Mouse (Mus musculus): ENCODE results near the gene Obscn. TPM values are rescaled to one million over a fixed set of nuclear protein-coding genes. Genes with fewer than 3 reads are reported as not detected.

Gene Obscn
- polyA plus RNA-seq, 1 experiment from 2014 or later, result 0.92 TPM

- no peak overlapping the region for H3K27ac ChIP-seq (ENCODE audit: low read length)
- H3K36me3 ChIP-seq (ENCODE audit: insufficient read depth, low read length), result peaks cover 11% of the 10 kb centered on the region; the same call in 1 of the 2 replicates
- peak overlapping the region; percentile 65 for H3K4me2 ChIP-seq (replicated peaks; ENCODE audit: low read depth, low read length)
- no peaks in the 10 kb centered on the region for H3K9me3 ChIP-seq (ENCODE audit: low read length)
- TF ChIP-seq CTCF (IDR thresholded peaks at IDR 0.05) (no peak), EP300 (IDR thresholded peaks at IDR 0.05) (no peak)
- H3K4me1 ChIP-seq (ENCODE audit: insufficient read depth, low read depth, low read length), result 0 out of 2 replicates have a peak, but pooled peaks cover 12% of the 10 kb centered on the region
- DNase-seq (ENCODE audit: low spot score), result peak; percentile 48
- WGBS, result 31% methylated on average over 15 of the region's 15 CpGs
- no peak overlapping the region for H3K9ac ChIP-seq (replicated peaks; ENCODE audit: low read depth)
- peak overlapping the region; percentile 45; the same call in 1 of the 2 replicates for H3K4me3 ChIP-seq (ENCODE audit: low read depth, low read length)
- peaks cover 13% of the 10 kb centered on the region for H3K27me3 ChIP-seq (replicated peaks; ENCODE audit: insufficient read depth, low read length)
- no peak for ATAC-seq
These were observed 176.9 kb downstream of the Obscn start for GRCm38 (mm10) chr11:58959186-58959825.

GRCm38 (mm10) chr11:58958536-58958935 is 177.7 kb downstream of the Obscn start:
- Histone ChIP-seq H3K27me3 (replicated peaks; ENCODE audit: insufficient read depth, low read length) (peaks cover 13% of the 10 kb centered on the region), H3K4me1 (ENCODE audit: insufficient read depth, low read depth, low read length) (0 out of 2 replicates have a peak, but pooled peaks cover 12% of the 10 kb centered on the region), H3K27ac (ENCODE audit: low read length) (no peak overlapping the region), H3K4me2 (replicated peaks; ENCODE audit: low read depth, low read length) (no peak overlapping the region; the same call in 1 of the 2 replicates), H3K36me3 (ENCODE audit: insufficient read depth, low read length) (peaks cover 11% of the 10 kb centered on the region; the same call in 1 of the 2 replicates), H3K9ac (replicated peaks; ENCODE audit: low read depth) (no peak overlapping the region), H3K4me3 (ENCODE audit: low read depth, low read length) (no peak overlapping the region), H3K9me3 (ENCODE audit: low read length) (no peaks in the 10 kb centered on the region)
- 88% methylated on average over 6 of the region's 6 CpGs for WGBS
- TF ChIP-seq EP300 (IDR thresholded peaks at IDR 0.05), result no peak
- no peak for TF ChIP-seq CTCF (IDR thresholded peaks at IDR 0.05)
- DNase-seq (ENCODE audit: low spot score) (no peak), ATAC-seq (no peak)

GRCm38 (mm10) chr11:58957226-58957914 is 178.8 kb downstream of the Obscn start:
- peaks cover 11% of the 10 kb centered on the region; the same call in 1 of the 2 replicates for H3K36me3 ChIP-seq (ENCODE audit: insufficient read depth, low read length)
- no peak for TF ChIP-seq EP300 (IDR thresholded peaks at IDR 0.05)
- TF ChIP-seq CTCF (IDR thresholded peaks at IDR 0.05), result no peak
- peaks cover 13% of the 10 kb centered on the region for H3K27me3 ChIP-seq (replicated peaks; ENCODE audit: insufficient read depth, low read length)
- ATAC-seq (no peak), DNase-seq (ENCODE audit: low spot score) (no peak)
- H3K4me3 ChIP-seq (ENCODE audit: low read depth, low read length), result no peak overlapping the region
- H3K9ac ChIP-seq (replicated peaks; ENCODE audit: low read depth), result no peak overlapping the region
- H3K9me3 ChIP-seq (ENCODE audit: low read length), result no peaks in the 10 kb centered on the region
- H3K4me2 ChIP-seq (replicated peaks; ENCODE audit: low read depth, low read length), result no peak overlapping the region
- WGBS, result 86% methylated on average over 5 of the region's 5 CpGs
- 0 out of 2 replicates have a peak, but pooled peaks cover 12% of the 10 kb centered on the region for H3K4me1 ChIP-seq (ENCODE audit: insufficient read depth, low read depth, low read length)
- H3K27ac ChIP-seq (ENCODE audit: low read length), result no peak overlapping the region

GRCm38 (mm10) chr11:58955868-58956257 is 180.3 kb downstream of the Obscn start:
- no peak for ATAC-seq
- WGBS, result 24% methylated on average over 8 of the region's 8 CpGs

GRCm38 (mm10) chr11:58955143-58955867 is 180.9 kb downstream of the Obscn start:
- Histone ChIP-seq H3K4me3 (ENCODE audit: low read depth, low read length) (peak overlapping the region; percentile 62), H3K27ac (ENCODE audit: low read length) (peak overlapping the region; percentile 97), H3K27me3 (replicated peaks; ENCODE audit: insufficient read depth, low read length) (0 out of 2 replicates have a peak, but pooled peaks cover 3% of the 10 kb centered on the region), H3K9ac (replicated peaks; ENCODE audit: low read depth) (peak overlapping the region; percentile 69), H3K36me3 (ENCODE audit: insufficient read depth, low read length) (peaks cover 11% of the 10 kb centered on the region; the same call in 1 of the 2 replicates), H3K9me3 (ENCODE audit: low read length) (no peaks in the 10 kb centered on the region), H3K4me2 (replicated peaks; ENCODE audit: low read depth, low read length) (peak overlapping the region; percentile 70), H3K4me1 (ENCODE audit: insufficient read depth, low read depth, low read length) (0 out of 2 replicates have a peak, but pooled peaks cover 11% of the 10 kb centered on the region)
- DNase-seq (ENCODE audit: low spot score), result no peak
- WGBS, result 2% methylated on average over 20 of the region's 20 CpGs
- no peak for ATAC-seq
- TF ChIP-seq EP300 (IDR thresholded peaks at IDR 0.05) (no peak), CTCF (IDR thresholded peaks at IDR 0.05) (no peak)

More at GRCm38 (mm10) chr11:58955868-58956257, 180.3 kb downstream of the Obscn start:
- peak overlapping the region; percentile 62 for H3K4me3 ChIP-seq (ENCODE audit: low read depth, low read length)
- H3K36me3 ChIP-seq (ENCODE audit: insufficient read depth, low read length), result peaks cover 11% of the 10 kb centered on the region; the same call in 1 of the 2 replicates
- TF ChIP-seq CTCF (IDR thresholded peaks at IDR 0.05), result no peak
- no peak for TF ChIP-seq EP300 (IDR thresholded peaks at IDR 0.05)
- H3K27ac ChIP-seq (ENCODE audit: low read length), result peak overlapping the region; percentile 97; the same call in 1 of the 2 replicates
- H3K4me2 ChIP-seq (replicated peaks; ENCODE audit: low read depth, low read length), result peak overlapping the region; percentile 70
- H3K4me1 ChIP-seq (ENCODE audit: insufficient read depth, low read depth, low read length), result 0 out of 2 replicates have a peak, but pooled peaks cover 12% of the 10 kb centered on the region
- DNase-seq (ENCODE audit: low spot score), result no peak
- peak overlapping the region; percentile 69; the same call in 1 of the 2 replicates for H3K9ac ChIP-seq (replicated peaks; ENCODE audit: low read depth)
- H3K27me3 ChIP-seq (replicated peaks; ENCODE audit: insufficient read depth, low read length), result 0 out of 2 replicates have a peak, but pooled peaks cover 1% of the 10 kb centered on the region
- no peaks in the 10 kb centered on the region for H3K9me3 ChIP-seq (ENCODE audit: low read length)
